22 mouse cellular contexts compared by ENCODE assay signal in genomic region chr11:67564003-67564637, GRCm38 (mm10).
DNase-seq lines count a peak whose midpoint lies in the region; ATAC-seq and TF ChIP-seq lines count a peak whose summit lies in the region.
"Had no signal": no experiment of that assay in that cellular context is flagged by ENCODE, and none has a peak within 500 bp of the region (broad histone marks: within the 10 kb centered on the region; RNA-seq: fewer than 3 reads in every experiment).

No protein-coding gene starts in this region.

- H3K9ac ChIP-seq in hindbrain, embryonic 13.5 days = no peak overlapping the region
- H3K9ac ChIP-seq: embryonic facial prominence, embryonic 13.5 days; hindbrain, embryonic 14.5 days; limb, embryonic 13.5 days; liver, embryonic 13.5 days; lung, embryonic 15.5 days; midbrain, embryonic 15.5 days; neural tube, embryonic 13.5 days had no signal

- DNase-seq in gastrocnemius, adult 2 months = peak; percentile 10
- no peak for DNase-seq in gastrocnemius, adult 8-10 months (ENCODE audit: low spot score in 2 of 2)
- peak; percentile 5 for DNase-seq in naive thymus-derived CD4-positive, alpha-beta T cell, adult 2 months (ENCODE audit: low read depth)
- DNase-seq in adrenal gland, postnatal 14 days = no peak
- DNase-seq in cerebellum, adult 18-20 months = no peak
- DNase-seq: adrenal gland, postnatal 25 days; cerebellum, adult 2 months; gastrocnemius, postnatal 36 days; kidney, postnatal 4 days; liver, embryonic 13.5 days; right cerebral cortex, adult 18-20 months had no signal

- H3K27ac ChIP-seq in gastrocnemius, adult 2 months = peak overlapping the region; percentile 56
- H3K27ac ChIP-seq in hindbrain, embryonic 13.5 days = no peak overlapping the region
- H3K27ac ChIP-seq: embryonic facial prominence, embryonic 13.5 days; hindbrain, embryonic 14.5 days; limb, embryonic 13.5 days; liver, embryonic 13.5 days; lung, embryonic 15.5 days; midbrain, embryonic 15.5 days; neural tube, embryonic 13.5 days had no signal

- H3K4me2 ChIP-seq in hindbrain, embryonic 13.5 days = no peak overlapping the region
- H3K4me2 ChIP-seq: embryonic facial prominence, embryonic 13.5 days; hindbrain, embryonic 14.5 days; limb, embryonic 13.5 days; liver, embryonic 13.5 days; lung, embryonic 15.5 days; midbrain, embryonic 15.5 days; neural tube, embryonic 13.5 days had no signal

- H3K36me3 ChIP-seq in hindbrain, embryonic 13.5 days = no peaks in the 10 kb centered on the region
- H3K36me3 ChIP-seq: embryonic facial prominence, embryonic 13.5 days; heart, embryonic 10.5 days; limb, embryonic 13.5 days; liver, embryonic 13.5 days; lung, embryonic 15.5 days; midbrain, embryonic 15.5 days; neural tube, embryonic 13.5 days had no signal

- H3K4me1 ChIP-seq in hindbrain, embryonic 13.5 days (replicated peaks) = peaks cover 9% of the 10 kb centered on the region
- H3K4me1 ChIP-seq: midbrain, embryonic 15.5 days had no signal

- 87% methylated on average over 8 of the region's 8 CpGs for WGBS in hindbrain, embryonic 13.5 days

- peak; percentile 73 for ATAC-seq in activated CD4-positive, CD25-positive, alpha-beta regulatory T cell, adult 4 months
- peak; percentile 61 for ATAC-seq in inflammation-experienced regulatory T-cells, adult 6 months
- ATAC-seq in hindbrain, embryonic 13.5 days (ENCODE audit: low FRiP score) = no peak
- ATAC-seq: forebrain, embryonic 14.5 days; midbrain, embryonic 15.5 days had no signal

- intact Hi-C loops in gastrocnemius, adult 2 months (cut with DNase I) = no loop called here

- H3K9me3 ChIP-seq in hindbrain, embryonic 13.5 days = no peaks in the 10 kb centered on the region
- H3K9me3 ChIP-seq: embryonic facial prominence, embryonic 13.5 days; heart, embryonic 10.5 days; limb, embryonic 13.5 days; liver, embryonic 13.5 days; lung, embryonic 15.5 days; midbrain, embryonic 15.5 days; neural tube, embryonic 13.5 days had no signal

- no peak for TF ChIP-seq CTCF in gastrocnemius, adult 2 months (IDR thresholded peaks at IDR 0.05)

- no peak overlapping the region for H3K4me3 ChIP-seq in gastrocnemius, adult 2 months
- no peak overlapping the region for H3K4me3 ChIP-seq in hindbrain, embryonic 13.5 days
- H3K4me3 ChIP-seq: embryonic facial prominence, embryonic 13.5 days; heart, embryonic 10.5 days; limb, embryonic 13.5 days; liver, embryonic 13.5 days; lung, embryonic 15.5 days; midbrain, embryonic 15.5 days; neural tube, embryonic 13.5 days had no signal

- no peaks in the 10 kb centered on the region for H3K27me3 ChIP-seq in hindbrain, embryonic 13.5 days
- H3K27me3 ChIP-seq: embryonic facial prominence, embryonic 13.5 days; limb, embryonic 13.5 days; liver, embryonic 13.5 days; lung, embryonic 15.5 days; midbrain, embryonic 15.5 days; neural tube, embryonic 13.5 days had no signal

Comparison
In these comparisons a context has a peak if more than half of its experiments do, and no peak if none do; other contexts are left out.
1. DNase-seq: peak in gastrocnemius, adult 2 months (single experiment) and naive thymus-derived CD4-positive, alpha-beta T cell, adult 2 months (single experiment); none in gastrocnemius, adult 8-10 months (0 of 2), adrenal gland, postnatal 14 days (single experiment) and cerebellum, adult 18-20 months (0 of 2).